Mouse (Mus musculus): Measurements from ENCODE around the gene Aldh3b3.

- TF ChIP-seq POLR2A (IDR thresholded peaks at IDR 0.05; ENCODE audit: insufficient read depth, low read length) (no peak), CTCF (IDR thresholded peaks at IDR 0.05; ENCODE audit: low read depth, low read length) (no peak)
These were observed 48.2 kb upstream of the Aldh3b3 start for GRCm38 (mm10) chr19:3910206-3910605.
